Mouse (Mus musculus) heart, embryonic 16.5 days (tissue): ENCODE data around the gene Fam102b. TPM values are rescaled to one million over a fixed set of nuclear protein-coding genes. Genes with fewer than 3 reads are reported as not detected.

Experiments
- ATAC-seq: fragments of 200-750 bp; cut with Nextera tagmentation; replicated peaks from 2 replicates; pipeline ENCODE4 v1.8.0; 2017; ENCODE audit warnings: moderate number of reproducible peaks; ENCODE audit not compliant: insufficient read depth, low FRiP score; ENCODE audit errors: extremely low read depth
- H3K27ac ChIP-seq: fragments of 300-500 bp; sonication (generic); 2 replicates; pipeline ENCODE4 v1.5.1; 2014; ENCODE audit warnings: mild to moderate bottlenecking, low read length, control low read depth, moderate library complexity
- H3K27me3 ChIP-seq: fragments of 300-500 bp; sonication (generic); 2 replicates; pipeline ENCODE4 v1.6.1; 2014; ENCODE audit warnings: low read length, mixed read lengths; ENCODE audit not compliant: control insufficient read depth, insufficient read depth
- H3K36me3 ChIP-seq: fragments of 300-500 bp; sonication (generic); 2 replicates; pipeline ENCODE4 v1.6.1; 2014; ENCODE audit not compliant: control insufficient read depth, insufficient read depth
- H3K4me1 ChIP-seq: fragments of 300-500 bp; sonication (generic); 2 replicates; pipeline ENCODE4 v1.6.1; 2014; ENCODE audit warnings: low read length, mixed read lengths; ENCODE audit not compliant: control insufficient read depth, insufficient read depth
- H3K4me2 ChIP-seq: fragments of 300-500 bp; sonication (generic); 2 replicates; pipeline ENCODE4 v1.6.1; 2014; ENCODE audit warnings: low read depth, mild to moderate bottlenecking, control low read depth, low read length
- H3K4me3 ChIP-seq: fragments of 300-500 bp; sonication (generic); 2 replicates; pipeline ENCODE4 v1.5.1; 2014; ENCODE audit warnings: mild to moderate bottlenecking, control low read depth, low read length
- H3K9ac ChIP-seq: fragments of 300-500 bp; sonication (generic); 2 replicates; pipeline ENCODE4 v1.6.1; 2014; ENCODE audit warnings: low read length, control low read depth
- H3K9me3 ChIP-seq: fragments of 300-500 bp; sonication (generic); replicated peaks from 2 replicates; pipeline ENCODE4 v1.6.1; 2016; ENCODE audit warnings: low read length; ENCODE audit not compliant: control insufficient read depth
- WGBS: fragments of 180-500 bp; shearing (Covaris S2); extraction: QIAGEN DNeasy Blood & Tissue Kit; methylation state at CpG from one replicate; pipeline ENCODE4 v1.1.7; 2014; 5-methylcytosine and 5-hydroxymethylcytosine counted together
- polyA plus RNA-seq: library from polyadenylated mRNA; unstranded; fragments of >200 nt; fragmentation: Nextera tagmentation; extraction: Ambion mirVana; gene quantifications from 2 replicates; pipeline ENCODE4 v1.2.1, GENCODE M21; 2015

The Fam102b gene
- polyA plus RNA-seq, 1 experiment from 2014 or later: 3.7 TPM

GRCm38 (mm10) chr3:108959680-108960295 is 67.6 kb downstream of the Fam102b start:
- Histone ChIP-seq H3K27ac (no peak overlapping the region), H3K9me3 (no peaks in the 10 kb centered on the region), H3K27me3 (no peaks in the 10 kb centered on the region), H3K9ac (no peak overlapping the region), H3K36me3 (0 out of 2 replicates have a peak, but pooled peaks cover 3% of the 10 kb centered on the region), H3K4me1 (no peaks in the 10 kb centered on the region), H3K4me3 (no peak overlapping the region), H3K4me2 (no peak overlapping the region)
- ATAC-seq: no peak
- 70% methylated on average over 13 of the region's 13 CpGs for WGBS

DNA sequence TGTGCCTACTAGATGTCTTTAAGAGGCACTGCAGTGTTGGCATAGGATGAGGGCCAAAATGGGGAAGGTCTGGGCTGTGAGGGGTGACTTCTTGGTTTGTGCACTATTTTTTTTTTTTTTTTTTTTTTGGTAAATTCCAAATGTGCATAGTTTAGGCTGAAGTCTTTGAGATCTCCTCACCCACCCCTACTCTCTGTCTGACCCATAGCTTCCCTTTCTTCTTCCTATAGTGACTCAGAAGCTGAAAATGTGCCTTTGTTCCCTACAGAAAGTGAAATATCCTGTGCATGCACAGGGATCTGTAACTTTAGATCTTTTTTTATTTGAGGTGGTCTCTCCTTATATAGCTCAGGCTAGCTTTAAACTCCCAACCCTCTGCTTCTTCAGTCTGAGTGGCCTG is 69.4 kb downstream of the Fam102b start:
- ATAC-seq: no peak
- no peaks in the 10 kb centered on the region for H3K4me1 ChIP-seq
- no peaks in the 10 kb centered on the region for H3K9me3 ChIP-seq
- no peak overlapping the region for H3K4me3 ChIP-seq
- no peak overlapping the region for H3K27ac ChIP-seq
- no peaks in the 10 kb centered on the region for H3K36me3 ChIP-seq
- no peak overlapping the region for H3K4me2 ChIP-seq
- H3K27me3 ChIP-seq: no peaks in the 10 kb centered on the region
- no peak overlapping the region for H3K9ac ChIP-seq

DNA sequence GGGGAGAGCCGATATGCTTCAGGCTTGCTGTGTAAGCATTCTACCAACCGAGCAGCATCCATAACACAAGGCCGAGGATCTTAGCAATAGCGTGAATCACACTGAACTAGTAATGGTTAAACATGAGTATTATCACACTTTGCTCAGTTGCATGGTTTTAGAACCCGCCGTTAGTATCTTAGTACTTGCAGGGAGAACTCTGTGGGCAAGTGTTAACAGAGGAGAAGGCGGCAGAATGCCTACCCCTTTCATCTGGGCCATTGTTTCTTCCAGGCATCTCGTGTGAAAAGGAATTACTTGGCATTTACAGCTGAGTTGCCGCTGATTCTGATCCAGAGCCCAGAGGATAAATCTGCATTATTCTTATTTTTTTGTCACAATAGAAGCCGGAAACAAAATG is 86.4 kb downstream of the Fam102b start:
- no peak overlapping the region for H3K9ac ChIP-seq
- no peak overlapping the region for H3K4me2 ChIP-seq
- H3K27ac ChIP-seq: no peak overlapping the region
- 79% methylated on average over 10 of the region's 10 CpGs for WGBS
- no peak for ATAC-seq
- H3K27me3 ChIP-seq: peaks cover 2% of the 10 kb centered on the region; the same call in 1 of the 2 replicates
- no peaks in the 10 kb centered on the region for H3K9me3 ChIP-seq
- H3K4me3 ChIP-seq: no peak overlapping the region
- H3K36me3 ChIP-seq: no peaks in the 10 kb centered on the region
- no peaks in the 10 kb centered on the region for H3K4me1 ChIP-seq

DNA sequence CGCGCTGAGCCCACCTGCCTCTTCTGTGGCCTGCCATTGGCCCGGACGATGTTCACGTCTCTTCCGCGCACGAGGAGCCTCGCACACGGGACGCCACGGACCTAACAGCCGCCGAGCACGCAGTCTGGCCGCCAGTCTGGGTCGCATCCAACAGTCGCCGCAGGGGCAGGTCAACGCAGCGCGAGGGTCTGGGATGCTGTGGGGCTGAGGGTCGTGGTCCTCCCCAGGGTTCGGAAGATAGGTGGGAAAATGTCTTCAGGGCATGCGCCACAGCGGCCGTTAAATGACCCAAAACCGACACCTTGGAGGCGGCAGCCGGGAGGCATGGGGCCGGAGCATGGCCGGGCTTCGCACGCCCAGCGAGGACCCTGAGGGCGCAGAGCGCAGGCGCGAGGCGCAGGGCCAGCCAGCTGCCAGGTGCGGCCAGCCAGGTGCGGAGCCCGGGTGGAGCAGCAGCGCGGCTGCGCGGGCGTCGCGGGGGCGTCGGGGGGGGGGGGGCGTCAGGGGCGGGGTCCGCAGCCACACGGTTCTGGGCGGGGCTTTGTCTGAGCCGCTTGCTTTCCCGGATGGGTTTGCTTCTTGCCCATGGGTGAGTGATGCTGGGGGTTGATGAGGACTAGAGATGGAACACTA is 87.3 kb downstream of the Fam102b start, which contains the start of gene Gm9857:
TSS of gene Gm9857 (minus strand) at position 445 of the 633 bp plus-strand sequence.
- 0 out of 2 replicates have a peak, but pooled peaks have one; percentile 32 for ATAC-seq
- no peak within 1 kb of the TSS for H3K9ac ChIP-seq
- 41% methylated on average over 48 of the region's 59 CpGs for WGBS

DNA sequence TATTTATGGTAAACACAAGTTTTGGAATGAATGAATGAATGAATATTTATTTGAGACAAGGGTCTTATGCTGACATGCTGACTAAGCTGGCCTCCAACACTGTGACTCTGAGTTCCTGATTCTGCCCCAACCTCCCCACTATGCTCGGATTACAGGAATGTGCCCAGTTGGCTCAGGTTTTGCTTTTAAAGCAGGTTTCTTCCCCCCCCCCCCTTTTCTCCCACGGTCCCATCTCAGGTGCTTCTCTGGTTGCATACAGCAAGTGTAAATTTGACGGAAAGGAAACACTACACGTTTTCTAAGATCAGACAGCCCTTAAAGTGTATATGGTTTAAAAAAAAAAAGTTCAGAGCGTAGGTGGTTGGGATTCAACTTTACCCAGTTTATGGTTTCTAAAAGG is 87.8 kb downstream of the Fam102b start, which contains the start of gene Henmt1:
TSS of gene Henmt1 (plus strand) at position 301 of the 400 bp plus-strand sequence.
- Histone ChIP-seq H3K27me3 (peaks cover 2% of the 10 kb centered on the region; the same call in 1 of the 2 replicates), H3K4me3 (peak within 1 kb of the TSS; percentile 31), H3K27ac (no peak within 1 kb of the TSS), H3K36me3 (no peaks in the 10 kb centered on the region), H3K9ac (no peak within 1 kb of the TSS), H3K9me3 (no peaks in the 10 kb centered on the region), H3K4me1 (no peaks in the 10 kb centered on the region), H3K4me2 (peak within 1 kb of the TSS; percentile 59)
- 89% methylated on average over 5 of the region's 5 CpGs for WGBS
- no peak for ATAC-seq

More for the DNA sequence above, 87.3 kb downstream of the Fam102b start, which contains the start of gene Gm9857:
- Histone ChIP-seq H3K4me1 (no peaks in the 10 kb centered on the region), H3K9me3 (no peaks in the 10 kb centered on the region), H3K4me2 (peak within 1 kb of the TSS; percentile 59), H3K27me3 (peaks cover 2% of the 10 kb centered on the region; the same call in 1 of the 2 replicates), H3K4me3 (peak within 1 kb of the TSS; percentile 31), H3K36me3 (no peaks in the 10 kb centered on the region), H3K27ac (no peak within 1 kb of the TSS)

GRCm38 (mm10) chr3:108938691-108939090 is 88.7 kb downstream of the Fam102b start:
- Histone ChIP-seq H3K4me2 (no peak overlapping the region), H3K9ac (no peak overlapping the region), H3K4me1 (no peaks in the 10 kb centered on the region), H3K27ac (no peak overlapping the region), H3K27me3 (peaks cover 2% of the 10 kb centered on the region; the same call in 1 of the 2 replicates), H3K9me3 (no peaks in the 10 kb centered on the region), H3K36me3 (no peaks in the 10 kb centered on the region), H3K4me3 (no peak overlapping the region)
- no peak for ATAC-seq
- WGBS: 91% methylated on average over 5 of the region's 5 CpGs

DNA sequence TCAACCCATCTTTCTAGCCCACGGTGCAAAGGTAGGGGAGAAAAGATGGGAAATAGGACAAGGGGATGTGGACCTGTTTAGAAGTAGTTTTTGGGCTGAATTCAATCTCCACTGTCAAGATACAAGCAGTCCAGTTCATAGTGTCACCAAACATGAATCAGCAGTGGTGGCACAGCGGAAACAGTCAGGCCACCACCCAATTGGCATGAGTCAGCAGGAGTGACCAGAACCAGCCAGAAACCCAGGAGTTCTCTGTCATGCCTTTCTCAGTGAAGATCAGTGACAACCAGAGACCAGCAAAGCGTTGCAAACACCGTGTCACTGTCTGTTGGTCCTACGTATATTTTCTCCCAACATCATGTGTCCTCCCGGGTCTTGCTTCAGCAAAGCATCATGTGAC is 93.8 kb downstream of the Fam102b start:
- Histone ChIP-seq H3K4me2 (no peak overlapping the region), H3K36me3 (no peaks in the 10 kb centered on the region), H3K4me1 (no peaks in the 10 kb centered on the region), H3K27me3 (no peaks in the 10 kb centered on the region), H3K9me3 (0 out of 2 replicates have a peak, but pooled peaks cover 3% of the 10 kb centered on the region), H3K27ac (no peak overlapping the region), H3K9ac (no peak overlapping the region), H3K4me3 (no peak overlapping the region)
- no peak for ATAC-seq
- WGBS: 90% methylated on average over 6 of the region's 6 CpGs

DNA sequence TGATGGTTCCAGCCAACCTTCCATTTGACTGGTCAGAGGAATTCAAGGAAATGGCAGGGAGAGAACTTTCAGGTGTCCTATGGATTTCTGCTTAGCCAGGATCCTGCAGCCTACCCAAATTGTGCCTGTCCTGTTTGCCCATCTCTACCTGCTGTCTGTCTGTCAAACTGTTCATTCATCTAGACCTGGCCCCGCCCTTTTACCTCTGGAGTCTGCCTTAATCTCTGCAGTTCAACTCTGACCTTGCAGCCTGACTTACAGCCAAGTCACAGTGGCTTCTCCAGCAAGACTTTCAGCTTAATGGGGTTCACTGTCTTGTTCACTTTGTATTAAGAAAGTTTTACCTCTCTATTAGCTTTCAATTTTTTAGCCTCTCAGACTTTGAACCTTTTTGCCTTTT is 101.1 kb downstream of the Fam102b start:
- WGBS: 86% methylated on average over 1 of the region's 1 CpGs
- H3K4me2 ChIP-seq: no peak overlapping the region
- no peak overlapping the region for H3K27ac ChIP-seq
- H3K9me3 ChIP-seq: 0 out of 2 replicates have a peak, but pooled peaks cover 3% of the 10 kb centered on the region
- H3K9ac ChIP-seq: no peak overlapping the region
- H3K4me3 ChIP-seq: no peak overlapping the region
- H3K4me1 ChIP-seq: no peaks in the 10 kb centered on the region
- no peak for ATAC-seq
- H3K27me3 ChIP-seq: no peaks in the 10 kb centered on the region
- H3K36me3 ChIP-seq: no peaks in the 10 kb centered on the region

DNA sequence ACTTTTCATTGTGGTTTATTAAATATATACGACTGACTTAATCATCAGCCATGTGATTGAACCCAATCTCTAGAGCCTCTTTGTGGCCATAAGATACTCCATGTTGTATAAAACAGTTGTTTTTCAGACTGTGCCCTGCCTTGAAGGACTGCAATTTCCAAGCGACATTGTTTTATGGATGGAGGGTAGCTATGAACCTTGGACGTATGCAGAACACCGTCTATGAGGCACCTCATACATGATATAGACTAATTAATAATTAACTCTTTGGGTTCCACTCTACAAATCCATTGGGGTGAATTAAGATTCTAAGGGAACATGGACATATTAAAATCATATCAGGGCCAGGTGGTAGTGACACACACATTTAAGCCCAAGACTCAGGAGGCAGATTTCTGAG is 101.7 kb downstream of the Fam102b start:
- Histone ChIP-seq H3K27ac (no peak overlapping the region), H3K4me2 (no peak overlapping the region), H3K9me3 (0 out of 2 replicates have a peak, but pooled peaks cover 3% of the 10 kb centered on the region), H3K9ac (no peak overlapping the region), H3K27me3 (no peaks in the 10 kb centered on the region), H3K4me1 (no peaks in the 10 kb centered on the region), H3K36me3 (no peaks in the 10 kb centered on the region), H3K4me3 (no peak overlapping the region)
- ATAC-seq: no peak
- WGBS: 80% methylated on average over 4 of the region's 4 CpGs
